Mouse (Mus musculus): ENCODE measurements at regions not wholly inside any gene's neighbourhood (a gene's known extent, or its start where the extent isn't known, plus 50 kb on each side); places are given as distances from the start of the nearest gene placed in this dataset.
"Not testable (repeated sequence)": the region's sequence is repeated elsewhere in the genome, so short reads cannot be mapped to it uniquely, and the experiment has no call there.

GRCm38 (mm10) chr8:19976461-19976860, 73.3 kb downstream of the Gm31371 start:
- not testable (repeated sequence) for DNase-seq (ENCODE audit: extremely low spot score in 1 of 2, low spot score in 1 of 2)

- peak; percentile 13 to 59 for DNase-seq (ENCODE audit: extremely low spot score in 1 of 2, low spot score in 1 of 2)
These were observed 76.5 kb downstream of the Gm31371 start for GRCm38 (mm10) chr8:19979536-19980345.

- not testable (repeated sequence) for DNase-seq (ENCODE audit: extremely low spot score in 1 of 2, low spot score in 1 of 2)
These were observed 77.1 kb downstream of the Gm31371 start for GRCm38 (mm10) chr8:19980346-19980726.

- peak; percentile 30 to 41 for DNase-seq (ENCODE audit: extremely low spot score in 1 of 2, low spot score in 1 of 2)
These were observed 104.9 kb downstream of the Gm31371 start for GRCm38 (mm10) chr8:20008106-20008505.

- peak in 1 of 2 experiments; percentile 23 for DNase-seq (ENCODE audit: extremely low spot score in 1 of 2, low spot score in 1 of 2)
These were observed 107.8 kb downstream of the Gm31371 start for GRCm38 (mm10) chr8:20010947-20011346.

DNA sequence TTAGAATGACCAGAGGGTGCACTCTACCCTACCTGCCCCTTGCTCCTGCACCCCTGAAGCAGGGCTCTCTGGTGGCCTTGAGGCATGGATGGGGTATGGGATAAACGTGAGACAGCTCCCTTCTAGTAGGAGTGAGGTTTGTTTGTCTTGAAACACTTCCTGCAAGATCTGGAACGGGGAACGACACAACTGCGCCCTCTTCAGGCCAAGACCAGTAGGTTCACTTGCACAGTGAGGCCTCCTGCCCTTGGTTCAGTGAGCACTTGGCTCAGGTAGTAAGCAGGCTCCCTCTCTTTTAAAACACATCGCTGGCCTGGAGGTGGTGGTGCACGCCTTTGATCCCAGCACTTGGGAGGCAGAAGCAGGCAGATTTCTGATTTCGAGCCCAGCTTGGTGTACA, 110.1 kb downstream of the Gm31371 start:
- not testable (repeated sequence) for DNase-seq (ENCODE audit: extremely low spot score in 1 of 2, low spot score in 1 of 2)

- not testable (repeated sequence) for DNase-seq (ENCODE audit: extremely low spot score in 1 of 2, low spot score in 1 of 2)
These were observed 111.4 kb downstream of the Gm31371 start for GRCm38 (mm10) chr8:20014451-20015130.

DNA sequence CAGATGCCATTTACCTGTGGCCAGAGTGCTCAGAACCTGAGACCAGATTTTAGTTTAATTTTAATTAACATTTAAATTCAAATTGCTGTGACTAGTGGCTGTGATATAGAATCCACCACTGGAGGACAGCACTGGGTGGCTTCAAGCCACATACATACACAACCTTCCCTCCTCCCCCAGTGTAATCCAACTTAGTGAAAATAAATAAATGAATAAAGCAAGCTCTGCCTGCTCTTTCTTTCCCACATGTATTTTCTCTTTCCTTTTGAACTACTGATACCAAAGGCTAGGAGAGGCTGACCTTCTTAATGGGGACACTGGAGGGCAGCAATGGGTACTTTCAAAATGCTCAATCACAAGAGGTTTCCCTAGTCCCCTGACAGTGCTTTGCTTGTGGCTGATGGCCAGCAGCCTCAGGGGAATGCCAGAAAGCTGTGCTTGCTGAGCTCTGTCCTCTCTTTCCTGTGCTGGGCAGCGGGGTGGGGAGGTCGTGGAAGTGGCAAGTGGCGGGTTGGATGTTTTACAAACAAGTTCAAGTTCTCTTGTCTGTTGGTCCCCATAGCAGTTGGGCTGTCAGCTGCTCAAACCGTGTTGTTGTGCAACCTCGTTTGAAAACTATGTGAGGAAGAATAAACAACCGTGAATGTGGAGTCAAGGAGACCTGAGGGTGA, 112.4 kb downstream of the Gm31371 start:
- DNase-seq (ENCODE audit: extremely low spot score in 1 of 2, low spot score in 1 of 2): not testable (repeated sequence)

- DNase-seq (ENCODE audit: extremely low spot score in 1 of 2, low spot score in 1 of 2): peak; percentile 20 to 40
These were observed 113.1 kb downstream of the Gm31371 start for GRCm38 (mm10) chr8:20016082-20016840.

- DNase-seq (ENCODE audit: extremely low spot score in 1 of 2, low spot score in 1 of 2): not testable (repeated sequence)
These were observed 122.3 kb downstream of the Gm31371 start for GRCm38 (mm10) chr8:20025521-20025920.

GRCm38 (mm10) chr8:20027956-20028355, 124.8 kb downstream of the Gm31371 start:
- not testable (repeated sequence) for DNase-seq (ENCODE audit: extremely low spot score in 1 of 2, low spot score in 1 of 2)

DNA sequence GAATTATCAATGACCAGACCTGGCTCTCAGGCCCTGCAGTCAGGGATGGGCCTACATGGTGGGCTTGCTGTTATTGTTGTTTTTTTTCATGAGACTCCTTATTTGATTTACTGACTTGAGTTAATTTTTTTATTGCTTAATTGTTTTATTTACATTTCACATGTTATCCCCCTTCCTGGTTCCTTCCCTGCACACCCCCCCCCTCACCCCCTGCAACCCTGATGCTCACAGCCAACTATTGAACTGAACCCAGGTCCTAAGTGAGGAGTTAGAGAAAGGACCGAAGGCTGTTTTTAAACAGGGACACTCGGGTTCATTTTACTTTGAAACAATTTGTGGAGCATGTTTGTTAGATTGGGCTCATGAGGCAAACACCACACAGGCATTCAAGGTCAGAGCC, 126.9 kb downstream of the Gm31371 start:
- DNase-seq (ENCODE audit: extremely low spot score in 1 of 2, low spot score in 1 of 2): not testable (repeated sequence)

GRCm38 (mm10) chr8:20057626-20058025, 154.4 kb downstream of the Gm31371 start:
- DNase-seq (ENCODE audit: extremely low spot score in 1 of 2, low spot score in 1 of 2): not testable (repeated sequence)

DNA sequence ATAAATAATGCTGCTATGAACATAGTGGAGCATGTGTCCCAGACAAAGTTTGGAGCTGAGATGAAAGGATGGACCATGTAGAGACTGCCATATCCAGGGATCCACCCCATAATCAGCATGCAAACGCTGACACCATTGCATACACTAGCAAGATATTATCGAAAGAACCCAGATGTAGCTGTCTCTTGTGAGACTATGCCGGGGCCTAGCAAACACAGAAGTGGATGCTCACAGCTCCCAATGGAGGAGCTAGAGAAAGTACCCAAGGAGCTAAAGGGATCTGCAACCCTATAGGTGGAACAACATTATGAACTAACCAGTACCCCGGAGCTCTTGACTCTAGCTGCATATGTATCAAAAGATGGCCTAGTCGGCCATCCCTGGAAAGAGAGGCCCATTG, 194.9 kb downstream of the Gm31371 start:
- not testable (repeated sequence) for DNase-seq (ENCODE audit: extremely low spot score in 1 of 2, low spot score in 1 of 2)

DNA sequence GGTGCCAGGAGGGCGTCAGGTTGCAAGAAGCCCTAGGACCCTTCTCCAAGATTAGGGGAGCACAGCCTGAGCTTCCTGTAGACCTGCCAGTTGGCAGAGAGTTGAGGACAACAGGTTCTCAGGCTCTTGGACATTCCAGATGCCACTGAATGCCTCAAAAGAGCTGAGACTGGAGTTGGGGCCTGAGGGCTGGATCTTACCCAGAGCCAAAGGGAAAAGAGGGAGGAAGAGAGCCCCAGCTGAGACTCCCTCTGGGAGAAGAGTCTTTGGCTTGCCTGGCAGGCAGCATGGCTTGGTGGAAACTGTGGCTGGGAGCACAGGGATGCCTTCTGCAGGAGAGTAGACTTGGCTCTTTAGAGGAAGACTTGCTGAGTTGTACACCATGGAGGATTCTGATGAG, 197.0 kb downstream of the Gm31371 start:
- DNase-seq (ENCODE audit: extremely low spot score in 1 of 2, low spot score in 1 of 2): not testable (repeated sequence)

GRCm38 (mm10) chr8:20102374-20102773, 199.2 kb downstream of the Gm31371 start:
- DNase-seq (ENCODE audit: extremely low spot score in 1 of 2, low spot score in 1 of 2): not testable (repeated sequence)

- DNase-seq (ENCODE audit: extremely low spot score in 1 of 2, low spot score in 1 of 2): not testable (repeated sequence)
These were observed 204.0 kb downstream of the Gm31371 start for GRCm38 (mm10) chr8:20107154-20107553.

DNA sequence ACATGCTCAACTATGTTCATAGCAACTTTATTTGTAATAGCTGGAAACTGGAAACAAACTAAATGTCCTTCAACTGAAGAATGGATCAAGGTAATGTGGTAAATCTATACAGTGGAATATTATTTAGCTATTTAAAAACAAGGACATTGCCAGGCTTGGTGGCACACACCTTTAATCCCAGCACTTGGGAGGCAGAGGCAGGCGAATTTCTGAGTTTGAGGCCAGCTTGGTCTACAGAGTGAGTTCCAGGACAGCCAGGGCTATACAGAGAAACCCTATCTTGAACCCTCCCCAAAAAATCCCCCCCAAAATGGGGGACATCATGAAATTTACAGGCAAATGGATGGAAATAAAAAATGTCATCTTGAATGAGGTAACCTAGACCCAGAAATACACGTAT, 213.6 kb downstream of the Gm31371 start:
- not testable (repeated sequence) for DNase-seq (ENCODE audit: extremely low spot score in 1 of 2, low spot score in 1 of 2)

GRCm38 (mm10) chr8:20119581-20119980, 216.4 kb downstream of the Gm31371 start:
- DNase-seq (ENCODE audit: extremely low spot score in 1 of 2, low spot score in 1 of 2): not testable (repeated sequence)

GRCm38 (mm10) chr8:20120186-20120585, 217.0 kb downstream of the Gm31371 start:
- DNase-seq (ENCODE audit: extremely low spot score in 1 of 2, low spot score in 1 of 2): not testable (repeated sequence)
